Mouse (Mus musculus) brain, adult 2 months (tissue): ENCODE data around the gene 1700011L22Rik.

ENCODE experiments used
- DNase-seq: peaks from one replicate; pipeline ENCODE4 v3.0.0; 2011; ENCODE audit warnings: low read depth, low spot score

1700011L22Rik gene

GRCm38 (mm10) chr8:79175991-79176390 is 72.4 kb downstream of the 1700011L22Rik start:
- DNase-seq: no peak

GRCm38 (mm10) chr8:79173606-79174005 is 74.8 kb downstream of the 1700011L22Rik start:
- no peak for DNase-seq

- DNase-seq: peak; percentile 54
These were observed 83.1 kb downstream of the 1700011L22Rik start for GRCm38 (mm10) chr8:79165276-79165675.

- DNase-seq: peak; percentile 27
These were observed 84.0 kb downstream of the 1700011L22Rik start for GRCm38 (mm10) chr8:79164336-79164735.

- peak; percentile 71 for DNase-seq
These were observed 85.6 kb downstream of the 1700011L22Rik start for GRCm38 (mm10) chr8:79162533-79163308.

GRCm38 (mm10) chr8:79161172-79161778 is 87.1 kb downstream of the 1700011L22Rik start:
- peak; percentile 25 for DNase-seq
